Comparison of ENCODE assay signal across 10 mouse cellular contexts in genomic region chr11:57747294-57748080, GRCm38 (mm10). TPM values are rescaled to one million over a fixed set of nuclear protein-coding genes. Genes with fewer than 3 reads are reported as not detected.
DNase-seq lines count a peak whose midpoint lies in the region; TF ChIP-seq lines count a peak whose summit lies in the region.
"Had no signal": no experiment of that assay in that cellular context is flagged by ENCODE, and none has a peak within 500 bp of the region (broad histone marks: within the 10 kb centered on the region; RNA-seq: fewer than 3 reads in every experiment).

No protein-coding gene starts in this region.

- TF ChIP-seq CTCF in layer of hippocampus, adult 2 months (conservative IDR thresholded peaks at IDR 0.05): peak; percentile 75

- DNase-seq in layer of hippocampus, adult 2 months (ENCODE audit: low spot score in 2 of 2): peak in 1 of 2 experiments; percentile 23
- no peak for DNase-seq in layer of hippocampus, postnatal 14 days (ENCODE audit: low spot score in 2 of 2)
- peak; percentile 71 for DNase-seq in ES-CJ7 (ENCODE audit: low read depth, low spot score)
- DNase-seq in adrenal gland, postnatal 25 days: peak; percentile 51
- peak; percentile 26 to 35 for DNase-seq in heart, postnatal 14 days
- DNase-seq in lung, postnatal 36 days: peak; percentile 60
- DNase-seq in thymus, postnatal 0 days (ENCODE audit: low spot score): peak; percentile 51
- no peak for DNase-seq in layer of hippocampus, adult 18-20 months (ENCODE audit: low spot score in 2 of 2)

- H3K27ac ChIP-seq in layer of hippocampus, adult 2 months: no peak overlapping the region
- H3K27ac ChIP-seq: heart, embryonic 13.5 days; neural tube, embryonic 13.5 days had no signal

- no peak overlapping the region for H3K4me3 ChIP-seq in layer of hippocampus, adult 2 months
- H3K4me3 ChIP-seq: heart, embryonic 13.5 days; neural tube, embryonic 13.5 days had no signal

- intact Hi-C loops in heart, postnatal 14 days (cut with DNase I): no loop called here

RNA-seq across cellular contexts. Expression of gene Sap30l, which starts 54.0 kb away (rescaled TPM):
- total RNA-seq in layer of hippocampus, adult 2 months (2021): 10 to 100 TPM; 50.6 to 54.6 TPM
- 10 to 100 TPM; 52.0 to 56.2 TPM for total RNA-seq in layer of hippocampus, postnatal 14 days (2021)
- 55.8 and 60.8 TPM in 2 replicates for total RNA-seq in adrenal gland, postnatal 25 days (2021)
- 10 to 100 TPM; 34.3 to 35.6 TPM for total RNA-seq in heart, postnatal 14 days (2021)
- 15.6 and 21.3 TPM in 2 replicates for polyA plus RNA-seq in thymus, postnatal 0 days (2015; fragmentation: Nextera tagmentation; extraction: Ambion mirVana)
- total RNA-seq in layer of hippocampus, adult 18-20 months (2021): 10 to 100 TPM; 58.2 to 59.0 TPM

Comparison
In these comparisons a context has a peak if more than half of its experiments do, and no peak if none do; other contexts are left out.
1. DNase-seq: peak in ES-CJ7 (single experiment), adrenal gland, postnatal 25 days (single experiment), heart, postnatal 14 days (2 of 2), lung, postnatal 36 days (single experiment) and thymus, postnatal 0 days (single experiment); none in layer of hippocampus, postnatal 14 days (0 of 2) and layer of hippocampus, adult 18-20 months (0 of 2).